Mouse (Mus musculus) G1E-ER4 (cell line): ENCODE results near the gene Sbf1. TPM values are rescaled to one million over a fixed set of nuclear protein-coding genes. Genes with fewer than 3 reads are reported as not detected.

Experiments
- GATA1 ChIP-seq: IDR thresholded peaks from one replicate; pipeline ENCODE4 v1.8.0; 2012; ENCODE audit warnings: low read length, inconsistent platforms
- polyA plus RNA-seq: library from polyadenylated mRNA; stranded (reverse); fragments of >175 nt; gene quantifications from 2 replicates; pipeline ENCODE4 v1.2.3, GENCODE M21; 2012

The Sbf1 gene
- polyA plus RNA-seq, 1 experiment: 140 TPM

DNA sequence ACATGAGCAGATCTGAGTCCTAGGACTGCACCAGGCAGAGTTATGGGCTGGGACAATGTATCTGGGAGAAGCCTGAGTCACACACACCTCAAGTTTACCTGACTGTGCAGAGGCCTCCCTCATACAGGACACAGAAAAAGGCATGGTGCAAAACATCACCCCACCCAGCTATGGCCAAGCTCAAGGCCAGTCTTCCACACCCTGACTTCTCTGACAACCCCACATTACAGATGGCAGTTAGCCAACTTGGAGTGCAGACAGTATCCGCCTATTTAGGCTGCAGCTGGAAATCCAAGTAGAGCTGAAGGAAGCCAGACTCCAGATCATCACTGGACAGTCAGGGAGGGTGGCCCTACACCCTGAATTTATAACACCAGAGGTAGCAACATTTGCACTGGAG, 18.6 kb downstream of the Sbf1 start:
- no peak for TF ChIP-seq GATA1

DNA sequence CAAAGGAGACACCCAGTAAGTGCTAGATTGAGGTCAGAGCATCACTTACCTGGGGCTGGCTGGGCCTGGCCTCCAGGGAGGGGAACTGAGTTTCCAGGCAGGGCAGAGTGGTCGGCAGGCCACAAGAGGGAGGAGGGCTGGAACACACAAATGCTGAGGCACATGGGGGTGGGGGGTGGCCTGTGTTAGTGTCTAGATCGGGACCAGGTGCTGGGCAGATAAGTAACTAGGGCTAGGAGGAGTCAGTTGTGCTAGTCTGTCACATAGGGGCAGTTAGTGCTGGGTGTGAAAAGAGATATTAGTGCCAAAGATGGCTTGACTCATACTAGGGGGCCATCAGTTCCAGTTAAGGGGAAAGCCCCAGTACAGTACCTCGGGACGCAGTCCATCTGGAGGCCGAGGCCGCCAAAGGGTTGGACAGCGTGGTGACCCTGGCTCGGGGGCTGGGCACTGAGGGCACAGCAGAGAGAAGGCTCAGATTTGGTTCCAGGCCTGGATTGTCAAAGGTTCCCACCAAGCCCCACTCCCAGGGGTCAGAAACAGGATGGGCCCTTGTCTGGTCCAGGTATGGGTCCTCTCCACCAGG, 19.4 kb downstream of the Sbf1 start:
- TF ChIP-seq GATA1: no peak

DNA sequence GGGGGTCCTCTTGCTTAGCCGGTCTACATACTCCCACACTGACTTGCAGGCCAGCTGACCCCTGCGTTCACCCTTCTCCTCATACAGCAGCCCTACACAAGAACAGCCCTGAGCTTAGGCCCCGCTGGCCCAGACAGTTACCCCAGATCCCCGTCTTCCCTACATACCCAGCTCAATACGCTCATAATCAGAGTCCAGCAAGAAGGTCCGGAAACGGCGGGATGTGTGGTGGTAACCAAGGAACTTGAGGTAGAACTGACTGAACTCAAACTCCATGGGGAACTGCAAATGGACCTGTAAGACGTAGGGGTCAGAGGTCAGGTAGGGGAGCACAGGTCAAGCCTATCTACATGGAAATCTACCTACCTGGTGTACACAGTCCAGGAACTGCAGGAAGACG, 21.3 kb downstream of the Sbf1 start:
- no peak for TF ChIP-seq GATA1

DNA sequence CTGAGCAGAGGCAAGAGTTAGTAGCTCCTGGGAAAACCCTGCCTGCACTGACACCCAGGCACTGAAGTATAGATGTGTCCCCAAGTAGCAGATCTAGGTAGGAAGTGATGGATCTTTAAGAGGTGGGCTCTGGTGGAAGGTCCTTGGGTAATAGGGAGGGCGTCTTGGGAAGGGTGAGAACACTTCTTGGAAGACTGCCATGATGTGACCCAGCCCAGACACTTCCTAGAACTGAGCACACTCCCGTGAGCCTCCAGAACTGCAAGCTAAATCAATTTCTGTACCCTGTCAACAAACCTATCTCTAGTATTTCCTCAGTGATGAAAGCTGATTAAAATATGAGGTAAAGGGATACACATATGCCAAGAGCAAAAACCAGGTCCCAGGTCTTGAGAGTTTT, 22.3 kb downstream of the Sbf1 start:
- TF ChIP-seq GATA1: no peak

DNA sequence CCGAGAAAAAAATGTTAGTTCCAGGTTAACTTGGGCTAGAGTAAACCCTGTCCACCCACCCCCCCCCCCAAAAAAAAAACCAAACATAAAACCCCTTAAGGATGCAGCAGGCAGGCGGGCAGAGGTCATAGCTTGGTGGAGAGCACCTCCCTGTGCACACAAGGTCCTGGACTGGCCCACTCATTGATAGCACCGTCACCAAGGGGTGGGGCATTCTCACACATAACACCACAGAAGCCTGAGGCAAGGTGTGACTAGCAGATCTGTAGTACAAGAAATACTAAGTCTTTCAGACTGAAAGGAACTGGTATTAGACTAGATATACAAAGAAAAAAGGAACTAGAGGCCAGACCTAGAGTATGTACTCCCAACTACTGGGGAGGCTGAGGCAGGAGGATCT, 23.6 kb downstream of the Sbf1 start:
- no peak for TF ChIP-seq GATA1

DNA sequence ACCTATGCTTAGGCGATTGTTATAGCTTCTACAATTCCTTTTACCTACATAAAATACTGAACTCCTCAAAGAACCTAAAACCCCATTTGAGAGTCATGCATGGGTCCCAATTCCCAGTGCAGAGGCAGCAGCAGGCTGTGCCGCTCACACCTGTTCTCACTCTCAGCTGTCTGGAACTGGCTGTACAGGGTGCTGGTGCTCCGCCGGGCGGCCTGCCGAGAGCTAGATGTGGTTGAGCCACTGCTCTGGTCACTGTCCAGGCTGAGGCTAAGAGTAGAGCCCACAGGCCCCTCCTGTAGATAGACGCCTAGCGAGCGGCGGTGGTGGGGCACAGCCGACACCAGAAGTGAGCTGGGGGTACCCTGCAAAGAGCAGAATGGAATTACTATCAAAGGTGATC, 25.7 kb downstream of the Sbf1 start:
- no peak for TF ChIP-seq GATA1

DNA sequence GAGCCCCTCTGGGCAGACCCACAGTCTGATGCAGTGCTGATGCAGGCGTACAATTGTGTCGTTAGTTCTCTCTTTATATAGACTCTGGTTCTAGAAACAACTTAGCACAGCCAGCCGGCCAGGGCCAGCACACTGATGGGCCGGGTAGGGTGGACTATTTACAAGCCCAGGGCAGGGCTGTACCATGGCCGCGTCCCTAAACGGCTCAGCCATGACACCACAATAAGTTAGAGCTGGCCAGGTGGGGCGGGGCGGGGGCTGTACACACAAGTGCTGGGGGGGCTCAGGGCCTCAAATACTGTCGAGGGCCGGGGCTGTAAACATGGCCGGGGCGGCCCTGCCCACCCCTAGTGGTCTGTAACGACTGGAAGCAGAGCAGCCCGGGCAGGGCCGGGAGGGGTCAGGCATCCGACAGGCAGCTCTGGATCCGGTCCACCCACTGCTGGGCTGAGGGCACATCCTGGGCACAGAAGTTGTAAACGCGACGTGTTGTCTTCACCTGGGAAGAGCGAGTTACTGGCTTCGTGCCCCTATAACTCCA, 26.8 kb downstream of the Sbf1 start:
- no peak for TF ChIP-seq GATA1

DNA sequence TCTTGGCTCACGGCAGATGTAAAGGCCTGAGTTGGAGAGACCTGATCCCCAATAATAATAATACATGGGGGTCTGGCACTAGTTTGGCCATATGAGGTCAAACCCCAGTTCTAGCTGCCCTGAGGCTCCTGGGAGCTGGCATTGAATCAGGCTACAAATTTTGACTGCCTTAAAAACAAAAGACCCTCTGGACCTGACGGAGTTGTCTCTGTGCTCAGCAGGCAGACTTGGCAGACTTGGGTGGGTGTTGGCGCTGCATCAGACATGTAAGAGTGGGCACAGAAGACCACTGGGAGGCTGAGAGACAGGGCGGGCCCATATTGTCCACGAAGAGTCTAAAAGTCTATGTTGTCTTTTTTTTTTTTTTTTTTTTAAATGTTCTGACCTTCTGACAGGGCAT, 28.5 kb downstream of the Sbf1 start:
- TF ChIP-seq GATA1: no peak

DNA sequence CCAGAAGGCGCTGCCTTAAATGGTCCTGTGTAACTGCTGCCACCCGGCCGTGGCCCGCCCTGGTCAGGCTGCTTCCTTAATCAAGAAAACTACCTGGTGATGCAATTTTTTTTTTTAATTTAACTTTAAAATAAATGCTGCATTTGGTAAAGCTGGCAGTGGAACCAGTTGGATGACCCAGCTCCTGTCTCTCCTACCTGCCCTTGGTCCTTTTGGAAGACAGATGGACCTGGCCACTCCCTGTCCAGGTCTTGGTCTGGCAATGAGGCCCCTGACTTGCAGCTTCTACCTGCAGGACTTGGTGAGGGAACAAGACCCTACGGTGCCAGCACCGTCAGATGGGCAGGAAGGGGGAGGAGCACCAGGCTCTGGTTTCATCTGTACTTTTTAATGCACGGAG, 29.0 kb downstream of the Sbf1 start:
- no peak for TF ChIP-seq GATA1

DNA sequence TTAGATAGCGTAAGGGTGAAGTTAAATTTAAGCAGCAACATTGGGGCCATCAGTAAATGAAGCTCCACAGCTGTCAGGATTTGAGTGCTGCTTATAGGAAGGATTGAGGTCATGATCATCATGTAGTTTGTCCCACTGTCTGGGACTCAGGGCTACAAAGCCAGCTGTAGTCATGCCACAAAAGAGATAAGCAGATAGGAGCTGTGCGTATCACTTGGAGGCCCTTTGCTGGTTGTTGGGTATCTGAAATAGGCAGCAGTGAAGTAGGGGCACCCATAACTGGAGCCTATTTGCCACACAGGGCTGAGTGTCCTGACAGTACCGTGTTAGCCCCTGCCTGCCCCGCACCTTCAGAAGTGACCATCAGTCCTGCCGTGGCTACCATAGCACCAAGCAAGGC, 29.6 kb downstream of the Sbf1 start:
- TF ChIP-seq GATA1: peak; percentile 13

DNA sequence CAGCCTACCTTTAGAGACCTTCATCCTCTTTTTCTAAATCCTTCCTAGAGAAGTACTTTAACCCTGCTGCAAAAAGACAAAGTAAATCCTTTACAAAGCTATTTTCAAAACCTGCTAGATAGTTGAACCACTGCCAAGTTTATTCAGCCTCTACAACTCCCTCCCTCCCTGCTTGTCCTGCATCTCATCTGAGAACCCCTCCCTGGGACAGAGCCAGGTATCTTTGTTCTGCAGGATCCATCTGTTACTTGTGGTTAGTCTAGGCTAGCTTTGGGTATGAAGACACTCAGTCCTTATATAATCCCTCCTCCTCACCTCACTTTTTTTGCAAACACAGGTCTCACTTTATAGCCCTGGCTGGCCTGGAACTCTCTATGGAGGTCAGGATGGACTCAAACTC, 30.1 kb downstream of the Sbf1 start:
- TF ChIP-seq GATA1: no peak

DNA sequence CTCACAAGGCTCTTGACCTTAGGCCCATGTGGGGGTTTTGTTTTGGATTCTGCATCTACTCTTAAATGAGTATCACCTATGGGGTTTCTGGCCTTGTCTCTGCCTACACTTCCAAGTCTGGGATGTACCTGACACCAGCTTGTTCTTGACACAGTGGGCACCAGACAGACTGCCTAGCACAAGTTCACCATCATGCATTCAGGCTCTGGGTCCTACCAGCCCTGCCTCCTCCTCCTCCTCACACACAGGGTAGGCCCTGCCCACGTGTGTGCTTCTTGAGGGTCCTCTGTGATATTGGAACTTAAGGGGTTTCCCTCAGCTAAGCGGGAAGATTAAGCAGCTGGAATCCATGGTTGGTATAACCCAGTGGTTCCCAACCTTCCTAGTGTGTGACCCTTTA, 31.0 kb downstream of the Sbf1 start:
- TF ChIP-seq GATA1: no peak

DNA sequence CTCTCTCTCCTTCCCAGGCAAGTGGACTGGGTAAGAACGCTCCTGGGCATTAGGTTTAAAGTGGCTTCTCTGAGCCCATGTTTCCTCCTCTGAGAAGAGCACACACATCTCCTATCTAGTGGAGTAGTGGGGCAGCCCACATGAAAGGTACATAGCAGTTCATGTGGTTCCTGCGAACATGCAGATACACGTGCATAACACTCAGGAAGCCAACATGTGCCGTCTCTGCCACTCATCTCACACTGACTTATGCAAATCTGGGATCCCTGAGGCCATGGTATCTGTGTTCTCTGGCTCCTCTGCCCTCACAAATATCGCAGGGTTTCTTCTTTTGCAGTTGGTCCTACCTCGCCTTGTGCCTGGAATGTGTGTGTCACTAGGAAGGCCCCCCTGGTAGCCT, 32.6 kb downstream of the Sbf1 start:
- no peak for TF ChIP-seq GATA1

DNA sequence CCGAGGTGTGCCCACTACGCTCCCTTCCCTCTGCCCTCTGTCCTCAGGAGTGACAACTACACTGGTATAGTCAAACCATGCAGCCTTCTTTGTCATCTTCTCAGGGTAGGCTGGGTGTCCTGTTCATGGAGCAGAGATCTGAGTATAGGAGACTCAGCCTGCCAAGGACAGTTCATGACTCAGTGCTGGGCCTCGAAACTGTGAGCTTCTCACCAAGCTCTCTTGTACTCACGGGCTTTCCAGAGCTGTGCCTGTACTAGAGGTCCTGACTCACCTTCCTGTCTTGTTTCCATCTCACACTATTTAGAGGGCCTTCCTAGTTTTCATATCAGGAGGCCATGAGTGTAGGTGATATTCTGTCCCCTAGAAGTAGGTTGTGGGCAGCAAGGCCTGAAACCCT, 37.7 kb downstream of the Sbf1 start:
- no peak for TF ChIP-seq GATA1

DNA sequence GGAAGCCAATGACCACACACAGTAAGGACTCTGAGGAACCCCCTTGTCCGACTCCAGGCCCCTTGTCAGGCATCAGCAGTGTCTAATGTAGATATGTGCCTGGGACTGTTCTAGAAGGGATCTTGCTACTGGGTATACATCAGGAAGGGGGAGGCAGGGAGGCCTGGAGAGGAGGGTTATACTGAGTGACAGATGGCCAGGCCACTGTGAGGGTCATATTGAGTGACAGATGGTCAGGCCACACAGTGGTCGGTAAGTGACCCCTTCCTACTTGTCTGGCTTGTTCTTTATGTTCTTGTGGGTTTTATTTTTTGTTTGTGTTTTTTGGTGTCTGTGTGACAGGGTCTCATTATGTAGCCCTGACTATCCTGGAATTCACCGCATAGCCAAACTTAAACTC, 39.6 kb downstream of the Sbf1 start:
- TF ChIP-seq GATA1: no peak

DNA sequence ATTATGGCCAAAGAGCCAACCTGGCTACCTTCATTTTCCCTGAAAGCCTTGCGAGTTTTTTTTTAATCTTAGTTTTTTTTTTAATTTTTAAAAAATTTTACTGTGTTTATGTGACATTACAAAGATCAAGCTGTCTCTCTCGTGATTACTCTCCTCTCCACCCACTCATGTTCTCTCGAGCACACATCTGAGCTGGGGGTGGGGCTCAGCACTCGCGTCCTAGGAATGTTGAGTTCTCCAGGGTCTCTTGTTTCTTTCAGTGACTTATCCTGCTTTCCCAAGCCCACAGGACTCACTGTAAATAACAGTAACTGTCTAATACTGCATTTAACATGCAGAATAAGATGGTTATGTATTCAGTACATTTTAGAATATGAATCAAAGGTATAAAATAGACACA, 50.6 kb downstream of the Sbf1 start:
- no peak for TF ChIP-seq GATA1

DNA sequence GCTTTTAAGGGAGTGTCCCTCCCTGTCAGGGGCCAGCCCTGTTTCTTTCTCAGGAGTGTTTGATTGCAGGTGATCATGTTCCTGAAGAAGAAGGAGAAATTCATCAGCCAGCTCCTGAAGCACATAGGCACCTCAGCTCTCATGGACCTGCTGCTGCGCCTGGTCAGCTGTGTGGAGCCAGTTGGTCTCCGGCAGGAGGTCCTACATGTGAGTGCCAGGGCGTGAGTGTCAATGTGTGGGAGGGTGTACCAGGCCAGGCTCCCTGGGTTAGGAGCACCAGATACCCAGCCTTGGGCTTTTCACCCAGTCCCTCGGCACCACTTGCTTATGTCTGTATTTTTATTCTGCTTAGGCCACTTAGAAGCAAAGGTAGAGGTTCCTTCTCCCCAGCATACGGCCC, 56.1 kb downstream of the Sbf1 start:
- TF ChIP-seq GATA1: no peak

DNA sequence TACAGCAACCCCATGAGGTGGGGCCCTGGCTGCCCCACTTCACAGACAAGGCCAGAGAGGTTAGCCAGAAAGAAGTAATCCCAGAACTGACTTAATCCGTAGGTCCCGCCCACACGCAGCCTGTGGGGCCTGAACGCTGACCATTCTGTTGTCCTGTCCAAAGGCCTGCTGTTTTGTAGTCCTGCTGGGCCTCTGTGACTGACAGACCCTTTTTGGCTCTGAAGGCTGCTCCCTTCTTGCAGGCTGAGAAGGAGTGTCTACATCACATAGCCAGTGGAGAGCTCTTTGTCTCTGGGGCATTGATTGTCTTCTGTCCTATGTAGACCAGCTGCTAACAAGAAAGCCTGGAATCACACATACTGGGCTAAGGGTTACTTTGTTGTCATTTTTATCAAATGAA, 59.8 kb downstream of the Sbf1 start:
- no peak for TF ChIP-seq GATA1

DNA sequence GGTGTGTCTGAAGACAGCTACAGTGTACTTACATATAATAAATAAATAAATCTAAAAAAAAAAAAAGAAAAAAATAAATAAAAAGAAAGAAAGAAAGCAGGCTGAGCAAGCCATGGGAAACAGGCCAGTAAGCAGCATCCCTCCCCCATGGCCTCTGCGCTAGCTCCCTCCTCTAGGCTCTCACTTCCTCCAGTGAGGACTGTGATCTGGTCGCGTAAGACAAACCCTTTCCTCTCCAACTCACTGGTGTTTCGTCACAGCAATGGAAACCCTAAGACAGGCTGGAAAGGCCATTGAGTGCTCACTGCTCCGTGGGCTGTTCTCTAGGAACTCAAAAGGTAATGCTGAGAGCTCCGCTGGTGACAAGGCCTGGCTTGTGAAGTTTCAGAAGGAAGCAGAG, 66.0 kb downstream of the Sbf1 start:
- no peak for TF ChIP-seq GATA1
